Mouse (Mus musculus): ENCODE data around the gene Ramac.

Ramac gene

GRCm38 (mm10) chr7:81772786-81773539, 10.2 kb downstream of the Ramac start:
- in situ Hi-C loops (cut with MboI; ENCODE audit: low pct_unique_long_range_greater_than_20kb in 1 of 2, low sequenced_read_pairs in 2 of 2, unreplicated experiment in 1 of 2): no loop called here

- in situ Hi-C loops (cut with MboI; ENCODE audit: low pct_unique_long_range_greater_than_20kb in 1 of 2, low sequenced_read_pairs in 2 of 2, unreplicated experiment in 1 of 2): loop anchor here in 1 of 2 experiments (25.0 kb wide), 2 partner anchors 112 to 512 kb away; no protein-coding TSS in a partner anchor
These were observed 12.6 kb downstream of the Ramac start for GRCm38 (mm10) chr7:81775325-81775724.

GRCm38 (mm10) chr7:81777667-81778218, 15.0 kb downstream of the Ramac start:
- in situ Hi-C loops (cut with MboI; ENCODE audit: low pct_unique_long_range_greater_than_20kb in 1 of 2, low sequenced_read_pairs in 2 of 2, unreplicated experiment in 1 of 2): loop anchor here in 1 of 2 experiments (25.0 kb wide), 2 partner anchors 110 to 510 kb away; no protein-coding TSS in a partner anchor

- in situ Hi-C loops (cut with MboI; ENCODE audit: low pct_unique_long_range_greater_than_20kb in 1 of 2, low sequenced_read_pairs in 2 of 2, unreplicated experiment in 1 of 2): loop anchor here (10.0 to 25.0 kb wide), 3 partner anchors 99 to 499 kb away; no protein-coding TSS in a partner anchor
These were observed 25.8 kb downstream of the Ramac start for GRCm38 (mm10) chr7:81788536-81788935.

GRCm38 (mm10) chr7:81789095-81789757, 26.5 kb downstream of the Ramac start, which contains the start of gene 3110040N11Rik:
3110040N11Rik (minus strand) TSS chr7:81789478.
- in situ Hi-C loops (cut with MboI; ENCODE audit: low pct_unique_long_range_greater_than_20kb in 1 of 2, low sequenced_read_pairs in 2 of 2, unreplicated experiment in 1 of 2): loop anchor here (10.0 to 25.0 kb wide), 3 partner anchors 98 to 498 kb away; no protein-coding TSS in a partner anchor

GRCm38 (mm10) chr7:81806067-81806466, 43.3 kb downstream of the Ramac start:
- in situ Hi-C loops (cut with MboI; ENCODE audit: low pct_unique_long_range_greater_than_20kb in 1 of 2, low sequenced_read_pairs in 2 of 2, unreplicated experiment in 1 of 2): no loop called here

Data from mouse embryonic stem cell (cell line).